Mouse (Mus musculus): Measurements from ENCODE around the gene Smarce1. TPM values are rescaled to one million over a fixed set of nuclear protein-coding genes. Genes with fewer than 3 reads are reported as not detected.
"Not testable (repeated sequence)": the region's sequence is repeated elsewhere in the genome, so short reads cannot be mapped to it uniquely, and the experiment has no call there.

Smarce1 gene
- polyA plus RNA-seq, 1 experiment from 2014 or later: 150 TPM

- Histone ChIP-seq H3K36me3 (no peaks in the 10 kb centered on the region), H3K4me3 (no peak overlapping the region), H3K9me3 (no peaks in the 10 kb centered on the region), H3K9ac (no peak overlapping the region), H3K4me2 (no peak overlapping the region), H3K27me3 (replicated peaks) (no peaks in the 10 kb centered on the region), H3K27ac (replicated peaks) (no peak overlapping the region), H3K4me1 (no peaks in the 10 kb centered on the region; the same call in 1 of the 2 replicates)
- no peak for ATAC-seq (ENCODE audit: extremely low read depth, insufficient number of reproducible peaks, low FRiP score, low TSS enrichment)
- WGBS: 76% methylated on average over 8 of the region's 8 CpGs
Measured at GRCm38 (mm10) chr11:99252671-99253070, 21.9 kb upstream of the Smarce1 start.

DNA sequence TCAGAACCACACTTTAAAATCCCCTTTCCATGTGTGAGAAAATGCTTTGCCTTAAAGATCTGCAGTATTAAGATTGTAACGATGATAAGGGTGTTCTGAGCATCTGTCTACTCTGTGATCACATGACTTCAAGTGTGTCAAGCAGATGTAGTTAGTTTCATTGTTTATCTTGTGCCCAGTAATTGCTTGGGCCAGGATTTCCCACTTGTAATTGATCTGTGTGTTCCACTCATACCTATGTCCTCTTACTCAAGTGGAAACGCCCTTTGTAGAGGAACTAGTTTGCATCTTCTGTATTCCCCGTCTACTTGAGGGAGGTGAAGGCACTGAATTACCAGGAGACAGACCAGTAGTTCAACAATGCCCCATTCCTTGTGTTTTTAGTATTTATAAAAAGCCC lies 19.8 kb upstream of the Smarce1 start:
- ATAC-seq (ENCODE audit: extremely low read depth, insufficient number of reproducible peaks, low FRiP score, low TSS enrichment): no peak
- Histone ChIP-seq H3K27ac (replicated peaks) (no peak overlapping the region), H3K36me3 (no peaks in the 10 kb centered on the region), H3K4me1 (no peaks in the 10 kb centered on the region; the same call in 1 of the 2 replicates), H3K4me2 (no peak overlapping the region), H3K27me3 (replicated peaks) (no peaks in the 10 kb centered on the region), H3K4me3 (no peak overlapping the region), H3K9me3 (no peaks in the 10 kb centered on the region), H3K9ac (no peak overlapping the region)
- 66% methylated on average over 3 of the region's 3 CpGs for WGBS

DNA sequence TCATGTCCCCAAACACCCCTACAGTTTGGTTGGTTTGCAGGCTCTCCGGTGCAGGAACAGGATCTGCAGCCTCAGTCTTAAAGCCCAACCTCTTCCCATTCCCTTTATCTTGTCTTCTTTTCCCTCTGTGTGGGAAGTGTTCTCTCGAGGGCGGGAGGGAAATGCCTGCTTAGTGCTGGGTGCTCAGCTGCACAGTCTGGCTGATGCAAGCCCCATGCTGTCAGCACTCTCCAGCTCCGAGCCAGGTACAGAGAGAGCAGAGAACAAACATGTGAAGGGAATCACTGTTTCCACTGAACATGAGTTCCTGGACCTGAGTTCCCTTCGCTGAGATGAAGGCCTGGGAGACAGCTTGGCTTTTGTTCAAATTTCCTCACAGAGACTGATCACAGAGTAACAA lies 19.4 kb upstream of the Smarce1 start:
- 0 out of 2 replicates have a peak overlapping the region, but pooled peaks have one; percentile 29 for H3K9ac ChIP-seq
- H3K36me3 ChIP-seq: no peaks in the 10 kb centered on the region
- no peaks in the 10 kb centered on the region; the same call in 1 of the 2 replicates for H3K4me1 ChIP-seq
- no peak overlapping the region for H3K4me2 ChIP-seq
- no peaks in the 10 kb centered on the region for H3K27me3 ChIP-seq (replicated peaks)
- H3K9me3 ChIP-seq: no peaks in the 10 kb centered on the region
- H3K4me3 ChIP-seq: no peak overlapping the region
- no peak overlapping the region for H3K27ac ChIP-seq (replicated peaks)
- 30% methylated on average over 5 of the region's 5 CpGs for WGBS
- ATAC-seq (ENCODE audit: extremely low read depth, insufficient number of reproducible peaks, low FRiP score, low TSS enrichment): no peak

DNA sequence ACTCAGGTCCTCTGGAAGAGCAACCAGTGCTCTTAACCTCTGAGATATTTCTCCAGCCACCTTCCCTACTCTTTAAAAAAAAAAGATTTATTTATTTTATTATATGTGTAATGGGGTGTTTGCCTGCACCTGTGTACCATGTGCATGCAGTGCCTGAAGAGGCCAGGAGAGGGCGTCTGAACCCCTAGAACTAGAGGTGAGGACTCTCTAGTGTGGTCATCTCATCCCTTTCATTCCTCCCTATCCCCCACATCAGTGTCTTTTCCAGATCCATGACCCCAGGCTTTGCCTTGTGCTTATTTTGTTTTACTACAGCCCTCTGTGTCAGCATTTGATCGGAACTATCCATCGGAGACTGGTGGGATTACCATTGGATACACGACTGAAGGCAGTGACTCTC lies 18.3 kb upstream of the Smarce1 start:
- H3K4me2 ChIP-seq: no peak overlapping the region
- 60% methylated on average over 4 of the region's 4 CpGs for WGBS
- H3K36me3 ChIP-seq: no peaks in the 10 kb centered on the region
- H3K27me3 ChIP-seq (replicated peaks): no peaks in the 10 kb centered on the region
- H3K9me3 ChIP-seq: no peaks in the 10 kb centered on the region
- no peak for ATAC-seq (ENCODE audit: extremely low read depth, insufficient number of reproducible peaks, low FRiP score, low TSS enrichment)
- H3K27ac ChIP-seq (replicated peaks): no peak overlapping the region
- peaks cover 2% of the 10 kb centered on the region for H3K4me1 ChIP-seq
- no peak overlapping the region for H3K4me3 ChIP-seq
- H3K9ac ChIP-seq: no peak overlapping the region

- Histone ChIP-seq H3K27me3 (replicated peaks) (no peaks in the 10 kb centered on the region), H3K9me3 (no peaks in the 10 kb centered on the region), H3K27ac (replicated peaks) (no peak overlapping the region), H3K9ac (no peak overlapping the region), H3K4me2 (no peak overlapping the region), H3K4me3 (no peak overlapping the region), H3K36me3 (no peaks in the 10 kb centered on the region), H3K4me1 (peaks cover 11% of the 10 kb centered on the region)
- WGBS: 80% methylated on average over 4 of the region's 4 CpGs
- no peak for ATAC-seq (ENCODE audit: extremely low read depth, insufficient number of reproducible peaks, low FRiP score, low TSS enrichment)
Measured at GRCm38 (mm10) chr11:99247916-99248315, 17.1 kb upstream of the Smarce1 start.

DNA sequence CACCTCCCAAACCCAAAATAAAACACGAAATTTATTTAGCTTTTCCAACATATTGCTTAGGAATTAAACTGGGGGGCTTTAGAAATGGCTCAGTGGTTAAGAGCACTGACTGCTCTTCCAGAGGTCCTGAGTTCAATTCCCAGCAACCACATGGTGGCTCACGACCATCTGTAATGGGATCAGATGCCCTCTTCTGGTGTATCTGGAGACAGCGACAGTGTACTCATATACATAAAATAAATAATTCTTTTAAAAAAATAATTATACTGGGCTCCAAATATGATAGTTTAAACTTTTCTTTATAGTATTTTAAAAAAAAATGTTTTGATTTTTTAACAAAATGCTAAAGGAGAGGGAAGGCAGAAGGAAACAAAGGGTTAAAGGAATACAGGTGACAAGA lies 13.7 kb upstream of the Smarce1 start:
- H3K4me3 ChIP-seq; H3K4me2 ChIP-seq; H3K27ac ChIP-seq (replicated peaks); H3K27me3 ChIP-seq (replicated peaks); ATAC-seq (ENCODE audit: extremely low read depth, insufficient number of reproducible peaks, low FRiP score, low TSS enrichment); H3K36me3 ChIP-seq; H3K9me3 ChIP-seq; H3K9ac ChIP-seq: not testable (repeated sequence)
- 40% methylated on average over 3 of the region's 3 CpGs for WGBS
- peaks cover 11% of the 10 kb centered on the region for H3K4me1 ChIP-seq

GRCm38 (mm10) chr11:99243820-99244374 lies 13.1 kb upstream of the Smarce1 start, which contains the start of gene Krt222:
Gene Krt222, minus strand, starts transcription at chr11:99244085.
- Histone ChIP-seq H3K9ac (peak within 1 kb of the TSS; percentile 73), H3K27ac (replicated peaks) (peak within 1 kb of the TSS; percentile 33; the same call in 1 of the 2 replicates), H3K4me3 (peak within 1 kb of the TSS; percentile 53), H3K9me3 (no peaks in the 10 kb centered on the region), H3K4me1 (peaks cover 11% of the 10 kb centered on the region), H3K27me3 (replicated peaks) (no peaks in the 10 kb centered on the region), H3K4me2 (peak within 1 kb of the TSS; percentile 75), H3K36me3 (no peaks in the 10 kb centered on the region)
- WGBS: 2% methylated on average over 17 of the region's 17 CpGs
- ATAC-seq (ENCODE audit: extremely low read depth, insufficient number of reproducible peaks, low FRiP score, low TSS enrichment): no peak

GRCm38 (mm10) chr11:99243200-99243819 lies 12.5 kb upstream of the Smarce1 start:
- Histone ChIP-seq H3K9ac (peak overlapping the region; percentile 73), H3K27ac (replicated peaks) (peak overlapping the region; percentile 33; the same call in 1 of the 2 replicates), H3K4me2 (peak overlapping the region; percentile 75), H3K4me1 (peaks cover 15% of the 10 kb centered on the region), H3K27me3 (replicated peaks) (no peaks in the 10 kb centered on the region), H3K36me3 (no peaks in the 10 kb centered on the region), H3K9me3 (no peaks in the 10 kb centered on the region), H3K4me3 (peak overlapping the region; percentile 53)
- 70% methylated on average over 3 of the region's 3 CpGs for WGBS
- no peak for ATAC-seq (ENCODE audit: extremely low read depth, insufficient number of reproducible peaks, low FRiP score, low TSS enrichment)

DNA sequence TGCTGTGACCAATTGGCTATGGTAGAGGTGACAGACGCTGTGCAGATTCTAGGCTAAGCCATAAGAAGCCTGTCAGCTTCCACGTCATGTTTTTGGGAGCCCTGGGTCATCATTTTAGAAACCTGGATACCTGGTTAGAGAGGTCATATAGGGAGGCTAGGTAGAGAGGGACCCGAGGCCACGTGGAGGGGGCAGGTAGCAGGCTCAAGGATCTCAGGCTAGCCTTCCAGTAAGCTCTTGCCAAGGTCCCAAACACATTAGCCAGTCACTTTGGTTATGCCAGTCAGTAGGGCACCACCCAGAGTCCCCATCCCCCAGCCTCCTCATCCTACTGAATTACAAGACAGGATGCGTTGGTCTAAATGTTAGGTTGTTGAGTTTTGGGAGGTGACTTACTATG lies 11.2 kb upstream of the Smarce1 start:
- no peaks in the 10 kb centered on the region for H3K36me3 ChIP-seq
- WGBS: 56% methylated on average over 5 of the region's 5 CpGs
- H3K4me2 ChIP-seq: no peak overlapping the region
- no peak overlapping the region for H3K27ac ChIP-seq (replicated peaks)
- no peak for ATAC-seq (ENCODE audit: extremely low read depth, insufficient number of reproducible peaks, low FRiP score, low TSS enrichment)
- H3K9ac ChIP-seq: no peak overlapping the region
- H3K4me3 ChIP-seq: no peak overlapping the region
- H3K4me1 ChIP-seq: peaks cover 16% of the 10 kb centered on the region
- H3K27me3 ChIP-seq (replicated peaks): no peaks in the 10 kb centered on the region
- H3K9me3 ChIP-seq: no peaks in the 10 kb centered on the region

- Histone ChIP-seq H3K36me3 (no peaks in the 10 kb centered on the region), H3K27me3 (replicated peaks) (no peaks in the 10 kb centered on the region), H3K4me2 (peak overlapping the region; percentile 31; the same call in 1 of the 2 replicates), H3K9ac (peak overlapping the region; percentile 33; the same call in 1 of the 2 replicates), H3K4me1 (peaks cover 8% of the 10 kb centered on the region; the same call in 1 of the 2 replicates), H3K9me3 (no peaks in the 10 kb centered on the region), H3K27ac (replicated peaks) (no peak overlapping the region), H3K4me3 (0 out of 2 replicates have a peak overlapping the region, but pooled peaks have one; percentile 8)
- 37% methylated on average over 14 of the region's 14 CpGs for WGBS
- no peak for ATAC-seq (ENCODE audit: extremely low read depth, insufficient number of reproducible peaks, low FRiP score, low TSS enrichment)
Measured at GRCm38 (mm10) chr11:99238468-99238867, 7.7 kb upstream of the Smarce1 start.

DNA sequence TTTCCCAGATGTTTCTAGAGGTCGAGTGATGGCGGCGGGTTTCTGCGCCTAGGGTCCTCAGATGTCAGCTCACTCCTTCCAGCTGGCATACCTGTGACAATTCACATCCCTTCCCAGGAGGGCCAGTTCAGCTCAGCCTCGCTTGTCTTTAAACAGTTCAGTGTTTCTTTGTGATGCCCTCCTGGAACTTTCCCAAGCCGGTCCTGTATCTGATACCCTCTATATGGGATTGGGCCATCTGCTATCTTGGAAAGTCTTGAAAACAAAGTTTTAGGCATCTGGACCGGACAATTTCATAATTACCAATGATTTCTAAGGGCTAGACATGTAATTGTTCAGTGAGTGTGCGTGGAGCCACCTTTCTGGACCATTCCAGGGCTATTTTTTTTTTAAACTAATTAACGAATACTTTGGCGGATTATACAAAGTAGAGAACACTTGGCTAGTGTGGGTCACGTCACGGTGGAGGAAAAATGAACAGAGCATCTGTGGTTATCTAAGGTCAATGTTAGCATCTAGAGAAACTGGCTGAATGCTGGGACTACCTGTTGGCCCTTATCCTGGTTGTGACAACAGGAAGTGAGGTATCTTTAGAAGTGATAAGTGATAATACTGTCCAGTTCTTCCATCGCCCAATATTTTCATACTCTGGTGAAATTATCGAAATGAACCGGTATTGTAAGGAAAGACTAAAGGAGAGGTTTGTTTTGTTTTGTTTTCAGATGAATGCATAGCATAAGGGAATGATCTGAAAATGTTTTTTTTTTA lies 416 bp upstream of the Smarce1 start:
- no peaks in the 10 kb centered on the region for H3K9me3 ChIP-seq
- H3K27ac ChIP-seq (replicated peaks): peak overlapping the region; percentile 98
- H3K9ac ChIP-seq: peak overlapping the region; percentile 100
- H3K4me1 ChIP-seq: peaks cover 28% of the 10 kb centered on the region
- no peak; the same call in 1 of the 2 replicates for ATAC-seq (ENCODE audit: extremely low read depth, insufficient number of reproducible peaks, low FRiP score, low TSS enrichment)
- H3K27me3 ChIP-seq (replicated peaks): no peaks in the 10 kb centered on the region
- 22% methylated on average over 15 of the region's 15 CpGs for WGBS
- peak overlapping the region; percentile 98 for H3K4me3 ChIP-seq
- H3K36me3 ChIP-seq: peaks cover 18% of the 10 kb centered on the region
- H3K4me2 ChIP-seq: peak overlapping the region; percentile 76
